Mouse (Mus musculus) macrophage (primary cell): ENCODE results near the gene Gm44579. TPM values are rescaled to one million over a fixed set of nuclear protein-coding genes. Genes with fewer than 3 reads are reported as not detected.

ENCODE experiments used
- H3K27ac ChIP-seq: fragments of 350-480 bp; formaldehyde crosslinking; 2 replicates; pipeline ENCODE4 v1.9.0; 2021
- H3K36me3 ChIP-seq: fragments of 350-480 bp; formaldehyde crosslinking; 2 replicates; pipeline ENCODE4 v1.9.0; 2021; ENCODE audit errors: inconsistent target
- H3K4me3 ChIP-seq: fragments of 350-480 bp; formaldehyde crosslinking; 2 replicates; pipeline ENCODE4 v1.9.0; 2021; ENCODE audit errors: inconsistent target
- H3K79me2 ChIP-seq: fragments of 350-480 bp; formaldehyde crosslinking; 2 replicates; pipeline ENCODE4 v1.9.0; 2021; ENCODE audit errors: inconsistent target
- WGBS: methylation state at CpG from one replicate; pipeline ENCODE4 v1.1.7; 2026; ENCODE audit warnings: inconsistent platforms; ENCODE audit not compliant: missing documents; 5-methylcytosine and 5-hydroxymethylcytosine counted together
- polyA plus RNA-seq: library from polyadenylated mRNA; stranded (reverse); fragments of 250-400 nt; gene quantifications from 3 replicates; pipeline ENCODE4 v1.2.4, GENCODE M21; 2018; ENCODE audit warnings: inconsistent platforms

Gene Gm44579
- polyA plus RNA-seq, 1 experiment from 2014 or later, result not detected

- 1% methylated on average over 30 of the region's 30 CpGs for WGBS
- Histone ChIP-seq H3K79me2 (no peaks in the 10 kb centered on the region), H3K4me3 (peak overlapping the region; percentile 31), H3K36me3 (no peaks in the 10 kb centered on the region), H3K27ac (no peak overlapping the region)
Measured at GRCm38 (mm10) chr15:98181132-98181711, 39.6 kb downstream of the Gm44579 start.

GRCm38 (mm10) chr15:98180567-98181131 is 40.1 kb downstream of the Gm44579 start:
- Histone ChIP-seq H3K36me3 (no peaks in the 10 kb centered on the region), H3K79me2 (no peaks in the 10 kb centered on the region), H3K4me3 (peak overlapping the region; percentile 31), H3K27ac (no peak overlapping the region)
- WGBS, result 14% methylated on average over 26 of the region's 26 CpGs

GRCm38 (mm10) chr15:98177320-98177719 is 43.5 kb downstream of the Gm44579 start:
- H3K27ac ChIP-seq, result no peak overlapping the region
- no peak overlapping the region for H3K4me3 ChIP-seq
- H3K36me3 ChIP-seq, result no peaks in the 10 kb centered on the region
- WGBS, result 72% methylated on average over 3 of the region's 3 CpGs
- H3K79me2 ChIP-seq, result no peaks in the 10 kb centered on the region

GRCm38 (mm10) chr15:98173821-98174220 is 47.0 kb downstream of the Gm44579 start:
- no peaks in the 10 kb centered on the region for H3K36me3 ChIP-seq
- no peaks in the 10 kb centered on the region for H3K79me2 ChIP-seq
- H3K4me3 ChIP-seq, result no peak overlapping the region
- 35% methylated on average over 8 of the region's 8 CpGs for WGBS
- H3K27ac ChIP-seq, result no peak overlapping the region

- Histone ChIP-seq H3K4me3 (no peak overlapping the region), H3K36me3 (no peaks in the 10 kb centered on the region), H3K27ac (no peak overlapping the region), H3K79me2 (no peaks in the 10 kb centered on the region)
- WGBS, result 88% methylated on average over 5 of the region's 5 CpGs
Measured at GRCm38 (mm10) chr15:98172113-98172512, 48.7 kb downstream of the Gm44579 start.

- H3K4me3 ChIP-seq, result no peak overlapping the region
- H3K27ac ChIP-seq, result no peak overlapping the region
- WGBS, result 75% methylated on average over 9 of the region's 9 CpGs
- no peaks in the 10 kb centered on the region for H3K79me2 ChIP-seq
- no peaks in the 10 kb centered on the region for H3K36me3 ChIP-seq
Measured at GRCm38 (mm10) chr15:98170917-98171316, 49.9 kb downstream of the Gm44579 start.

- WGBS, result 15% methylated on average over 7 of the region's 7 CpGs
Measured at GRCm38 (mm10) chr15:98170365-98170764, 50.4 kb downstream of the Gm44579 start.

GRCm38 (mm10) chr15:98168622-98169004 is 52.2 kb downstream of the Gm44579 start:
- 13% methylated on average over 19 of the region's 19 CpGs for WGBS
- no peak overlapping the region for H3K27ac ChIP-seq
- H3K4me3 ChIP-seq, result no peak overlapping the region
- H3K36me3 ChIP-seq, result no peaks in the 10 kb centered on the region
- no peaks in the 10 kb centered on the region for H3K79me2 ChIP-seq

More at GRCm38 (mm10) chr15:98170365-98170764, 50.4 kb downstream of the Gm44579 start:
- Histone ChIP-seq H3K27ac (no peak overlapping the region), H3K4me3 (no peak overlapping the region), H3K79me2 (no peaks in the 10 kb centered on the region), H3K36me3 (no peaks in the 10 kb centered on the region)

GRCm38 (mm10) chr15:98167645-98168621 is 52.8 kb downstream of the Gm44579 start:
- 5% methylated on average over 69 of the region's 69 CpGs for WGBS
- no peak overlapping the region for H3K4me3 ChIP-seq

GRCm38 (mm10) chr15:98166963-98167644 is 53.7 kb downstream of the Gm44579 start, which contains the start of gene Ccdc184:
TSS of gene Ccdc184 (plus strand) at chr15:98167158.
- 9% methylated on average over 14 of the region's 18 CpGs for WGBS
- Histone ChIP-seq H3K36me3 (no peaks in the 10 kb centered on the region), H3K27ac (no peak within 1 kb of the TSS), H3K79me2 (no peaks in the 10 kb centered on the region), H3K4me3 (no peak within 1 kb of the TSS)

More at GRCm38 (mm10) chr15:98167645-98168621, 52.8 kb downstream of the Gm44579 start:
- no peak overlapping the region for H3K27ac ChIP-seq
- no peaks in the 10 kb centered on the region for H3K36me3 ChIP-seq
- H3K79me2 ChIP-seq, result no peaks in the 10 kb centered on the region

- H3K4me3 ChIP-seq, result no peak within 1 kb of the TSS
- WGBS, result 81% methylated on average over 5 of the region's 5 CpGs
- no peaks in the 10 kb centered on the region for H3K36me3 ChIP-seq
- H3K27ac ChIP-seq, result no peak within 1 kb of the TSS
- no peaks in the 10 kb centered on the region for H3K79me2 ChIP-seq
Measured at GRCm38 (mm10) chr15:98165525-98165924, 55.3 kb downstream of the Gm44579 start, which contains the start of gene Asb8. TSS of gene Asb8 (minus strand) at chr15:98165625.

GRCm38 (mm10) chr15:98162561-98162960 is 58.2 kb downstream of the Gm44579 start:
- 84% methylated on average over 4 of the region's 4 CpGs for WGBS
- Histone ChIP-seq H3K27ac (no peak overlapping the region), H3K36me3 (no peaks in the 10 kb centered on the region), H3K79me2 (no peaks in the 10 kb centered on the region), H3K4me3 (no peak overlapping the region)

- Histone ChIP-seq H3K4me3 (no peak overlapping the region), H3K27ac (no peak overlapping the region), H3K36me3 (no peaks in the 10 kb centered on the region), H3K79me2 (no peaks in the 10 kb centered on the region)
- WGBS, result 56% methylated on average over 19 of the region's 19 CpGs
Measured at GRCm38 (mm10) chr15:98161026-98161805, 59.6 kb downstream of the Gm44579 start.

- WGBS, result 79% methylated on average over 1 of the region's 1 CpGs
- no peak overlapping the region for H3K4me3 ChIP-seq
- H3K36me3 ChIP-seq, result no peaks in the 10 kb centered on the region
- H3K79me2 ChIP-seq, result no peaks in the 10 kb centered on the region
- no peak overlapping the region for H3K27ac ChIP-seq
Measured at GRCm38 (mm10) chr15:98157253-98157652, 63.5 kb downstream of the Gm44579 start.
